Comparison of ENCODE assay signal across 8 mouse cellular contexts in the genomic region with DNA sequence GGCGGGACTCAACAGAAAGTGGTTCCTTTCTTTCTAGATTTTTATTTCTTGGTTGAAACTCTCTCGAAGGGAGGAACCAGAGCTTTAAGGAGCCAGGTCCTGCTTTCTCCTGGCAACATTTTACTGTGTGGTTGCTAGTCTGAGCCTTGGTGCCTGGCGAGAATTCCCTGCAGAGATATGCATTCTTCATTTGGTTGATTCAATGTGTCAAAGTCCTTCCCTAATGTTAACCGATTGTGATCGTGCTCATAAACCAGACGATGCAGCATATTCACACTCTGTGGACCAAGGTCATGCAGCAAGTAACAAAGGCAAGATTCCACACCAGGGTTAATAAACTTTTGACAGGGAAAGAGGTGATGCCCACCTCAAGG. TPM values are rescaled to one million over a fixed set of nuclear protein-coding genes. Genes with fewer than 3 reads are reported as not detected.
DNase-seq lines count a peak whose midpoint lies in the region; ATAC-seq and TF ChIP-seq lines count a peak whose summit lies in the region.

No protein-coding gene starts in this region.

- H3K27ac ChIP-seq in kidney, postnatal 0 days, result no peak overlapping the region; the same call in 1 of the 2 replicates
- peak overlapping the region; percentile 60; the same call in 1 of the 2 replicates for H3K27ac ChIP-seq in embryonic facial prominence, embryonic 15.5 days (replicated peaks)
- H3K27ac ChIP-seq in intestine, postnatal 0 days (ENCODE audit: low read depth, low read length), result no peak overlapping the region
- H3K27ac ChIP-seq in neural tube, embryonic 13.5 days (replicated peaks), result peak overlapping the region; percentile 95

- 10% methylated on average over 6 of the region's 6 CpGs for WGBS in kidney, postnatal 0 days
- 10% methylated on average over 6 of the region's 6 CpGs for WGBS in embryonic facial prominence, embryonic 15.5 days
- WGBS in intestine, postnatal 0 days, result 3% methylated on average over 6 of the region's 6 CpGs
- 4% methylated on average over 6 of the region's 6 CpGs for WGBS in neural tube, embryonic 13.5 days

- H3K4me3 ChIP-seq in kidney, postnatal 0 days (replicated peaks; ENCODE audit: low read depth, low read length), result peak overlapping the region; percentile 46
- peak overlapping the region; percentile 57 for H3K4me3 ChIP-seq in embryonic facial prominence, embryonic 15.5 days (replicated peaks)
- peak overlapping the region; percentile 47 for H3K4me3 ChIP-seq in intestine, postnatal 0 days (ENCODE audit: low read depth, low read length)
- peak overlapping the region; percentile 68 for H3K4me3 ChIP-seq in neural tube, embryonic 13.5 days

- no peaks in the 10 kb centered on the region for H3K27me3 ChIP-seq in kidney, postnatal 0 days (ENCODE audit: insufficient read depth, low read length)
- H3K27me3 ChIP-seq in embryonic facial prominence, embryonic 15.5 days, result no peaks in the 10 kb centered on the region
- no peaks in the 10 kb centered on the region; the same call in 1 of the 2 replicates for H3K27me3 ChIP-seq in intestine, postnatal 0 days (replicated peaks; ENCODE audit: control insufficient read depth, insufficient read depth, low read length)
- H3K27me3 ChIP-seq in neural tube, embryonic 13.5 days, result no peaks in the 10 kb centered on the region

- peaks cover 8% of the 10 kb centered on the region; the same call in 1 of the 2 replicates for H3K4me1 ChIP-seq in kidney, postnatal 0 days (replicated peaks; ENCODE audit: insufficient read depth, low read length)
- peaks cover 23% of the 10 kb centered on the region; the same call in 1 of the 2 replicates for H3K4me1 ChIP-seq in embryonic facial prominence, embryonic 15.5 days
- no peaks in the 10 kb centered on the region for H3K4me1 ChIP-seq in intestine, postnatal 0 days (replicated peaks; ENCODE audit: control insufficient read depth, insufficient read depth, low read length)
- peaks cover 81% of the 10 kb centered on the region for H3K4me1 ChIP-seq in neural tube, embryonic 13.5 days (replicated peaks)

- peak overlapping the region; percentile 87 for H3K4me2 ChIP-seq in kidney, postnatal 0 days (ENCODE audit: low read length)
- peak overlapping the region; percentile 96 for H3K4me2 ChIP-seq in embryonic facial prominence, embryonic 15.5 days (replicated peaks)
- H3K4me2 ChIP-seq in intestine, postnatal 0 days (replicated peaks; ENCODE audit: low read depth), result peak overlapping the region; percentile 93
- H3K4me2 ChIP-seq in neural tube, embryonic 13.5 days, result peak overlapping the region; percentile 80

- DNase-seq in kidney, postnatal 0 days (ENCODE audit: low spot score), result no peak
- no peak for DNase-seq in kidney, postnatal 36 days
- DNase-seq in right cerebral cortex, adult 2 months (ENCODE audit: low spot score in 2 of 2), result no peak
- no peak for DNase-seq in cerebellum, adult 9-11 months
- DNase-seq in urinary bladder, postnatal 25 days (ENCODE audit: low spot score), result no peak

- no peak for TF ChIP-seq CTCF in kidney, postnatal 0 days (IDR thresholded peaks at IDR 0.05; ENCODE audit: low read depth)
- no peak for TF ChIP-seq CTCF in intestine, postnatal 0 days (IDR thresholded peaks at IDR 0.05; ENCODE audit: low read depth)

- no peaks in the 10 kb centered on the region for H3K9me3 ChIP-seq in kidney, postnatal 0 days (replicated peaks; ENCODE audit: low read length)
- no peaks in the 10 kb centered on the region for H3K9me3 ChIP-seq in embryonic facial prominence, embryonic 15.5 days (replicated peaks)
- no peaks in the 10 kb centered on the region for H3K9me3 ChIP-seq in intestine, postnatal 0 days (ENCODE audit: control insufficient read depth)
- no peaks in the 10 kb centered on the region for H3K9me3 ChIP-seq in neural tube, embryonic 13.5 days

- H3K36me3 ChIP-seq in kidney, postnatal 0 days (ENCODE audit: insufficient read depth, low read length), result no peaks in the 10 kb centered on the region
- H3K36me3 ChIP-seq in embryonic facial prominence, embryonic 15.5 days, result no peaks in the 10 kb centered on the region
- H3K36me3 ChIP-seq in intestine, postnatal 0 days (ENCODE audit: control insufficient read depth, insufficient read depth), result no peaks in the 10 kb centered on the region
- no peaks in the 10 kb centered on the region for H3K36me3 ChIP-seq in neural tube, embryonic 13.5 days

- ATAC-seq in kidney, postnatal 0 days (replicated peaks; ENCODE audit: low FRiP score, low read depth), result no peak; the same call in 1 of the 2 replicates
- ATAC-seq in embryonic facial prominence, embryonic 15.5 days (ENCODE audit: insufficient number of reproducible peaks, low FRiP score, low TSS enrichment, low read depth), result no peak
- ATAC-seq in intestine, postnatal 0 days, result no peak; the same call in 1 of the 2 replicates
- ATAC-seq in neural tube, embryonic 13.5 days (ENCODE audit: low read depth), result no peak

- H3K9ac ChIP-seq in kidney, postnatal 0 days (ENCODE audit: low read depth, low read length), result peak overlapping the region; percentile 57; the same call in 1 of the 2 replicates
- H3K9ac ChIP-seq in embryonic facial prominence, embryonic 15.5 days, result peak overlapping the region; percentile 42; the same call in 1 of the 2 replicates
- H3K9ac ChIP-seq in intestine, postnatal 0 days (ENCODE audit: low read depth, low read length), result 0 out of 2 replicates have a peak overlapping the region, but pooled peaks have one; percentile 4
- peak overlapping the region; percentile 89 for H3K9ac ChIP-seq in neural tube, embryonic 13.5 days

RNA-seq across cellular contexts. Expression of a gene that starts 0.2 kb away (rescaled TPM):
- 7.0 and 8.2 TPM in 2 replicates for polyA plus RNA-seq in kidney, postnatal 0 days (2015; fragmentation: Nextera tagmentation; extraction: Ambion mirVana)
- 12.4 and 12.7 TPM in 2 replicates for polyA plus RNA-seq in embryonic facial prominence, embryonic 15.5 days (2015; fragmentation: Nextera tagmentation; extraction: Ambion mirVana)
- polyA plus RNA-seq in intestine, postnatal 0 days (2015; fragmentation: Nextera tagmentation; extraction: Ambion mirVana), result 2.5 and 4.4 TPM in 2 replicates
- polyA plus RNA-seq in neural tube, embryonic 13.5 days (2015; fragmentation: Nextera tagmentation; extraction: Ambion mirVana), result 95.5 and 102 TPM in 2 replicates

RNA-seq across cellular contexts. Expression of a gene that starts 28.4 kb away (rescaled TPM):
- 9.5 and 9.8 TPM in 2 replicates for polyA plus RNA-seq in kidney, postnatal 0 days (2015; fragmentation: Nextera tagmentation; extraction: Ambion mirVana)
- polyA plus RNA-seq in embryonic facial prominence, embryonic 15.5 days (2015; fragmentation: Nextera tagmentation; extraction: Ambion mirVana), result 6.7 and 6.9 TPM in 2 replicates
- polyA plus RNA-seq in intestine, postnatal 0 days (2015; fragmentation: Nextera tagmentation; extraction: Ambion mirVana), result 8.1 and 9.0 TPM in 2 replicates
- 9.6 and 10.2 TPM in 2 replicates for polyA plus RNA-seq in neural tube, embryonic 13.5 days (2015; fragmentation: Nextera tagmentation; extraction: Ambion mirVana)

RNA-seq across cellular contexts. Expression of a gene that starts 30.6 kb away (rescaled TPM):
- polyA plus RNA-seq in kidney, postnatal 0 days (2015; fragmentation: Nextera tagmentation; extraction: Ambion mirVana), result 19.8 and 20.8 TPM in 2 replicates
- 54.7 and 59.1 TPM in 2 replicates for polyA plus RNA-seq in embryonic facial prominence, embryonic 15.5 days (2015; fragmentation: Nextera tagmentation; extraction: Ambion mirVana)
- polyA plus RNA-seq in intestine, postnatal 0 days (2015; fragmentation: Nextera tagmentation; extraction: Ambion mirVana), result 8.4 and 8.7 TPM in 2 replicates
- 19.0 and 19.3 TPM in 2 replicates for polyA plus RNA-seq in neural tube, embryonic 13.5 days (2015; fragmentation: Nextera tagmentation; extraction: Ambion mirVana)

Comparison
In these comparisons a context has a peak if more than half of its experiments do, and no peak if none do; other contexts are left out.
1. H3K27ac ChIP-seq: peak in embryonic facial prominence, embryonic 15.5 days (single experiment) and neural tube, embryonic 13.5 days (single experiment); none in kidney, postnatal 0 days (single experiment) and intestine, postnatal 0 days (single experiment).
2. H3K9ac ChIP-seq: peak in every context shown above with its lines; median percentile 89 in neural tube, embryonic 13.5 days; 57 in kidney, postnatal 0 days; 42 in embryonic facial prominence, embryonic 15.5 days; 4 in intestine, postnatal 0 days.
3. Peak in every context shown above with its lines, with median percentiles within 50 percentile points of each other: H3K4me2 ChIP-seq and H3K4me3 ChIP-seq.